Mouse (Mus musculus) MN1 (cell line): ENCODE measurements at regions not wholly inside any gene's neighbourhood (a gene's known extent, or its start where the extent isn't known, plus 50 kb on each side); places are given as distances from the start of the nearest gene placed in this dataset.

Source experiments
- DNase-seq: peaks from one replicate; pipeline ENCODE4 v3.0.0-alpha.2; 2016; ENCODE audit warnings: low spot score

GRCm38 (mm10) chr5:101295941-101296340 is 368.9 kb downstream of the Nkx6-1 start:
- no peak for DNase-seq

- no peak for DNase-seq
Observed at GRCm38 (mm10) chr5:101294031-101294430, 370.8 kb downstream of the Nkx6-1 start.

- no peak for DNase-seq
Observed at GRCm38 (mm10) chr5:101288358-101288757, 376.4 kb downstream of the Nkx6-1 start.

- no peak for DNase-seq
Observed at GRCm38 (mm10) chr5:101285941-101286340, 378.9 kb downstream of the Nkx6-1 start.

- no peak for DNase-seq
Observed at GRCm38 (mm10) chr5:101250474-101250873, 405.0 kb downstream of the Gpat3 start.

- DNase-seq = no peak
Observed at GRCm38 (mm10) chr5:101242651-101243050, 397.1 kb downstream of the Gpat3 start.

- no peak for DNase-seq
Observed at GRCm38 (mm10) chr5:101239298-101240118, 394.0 kb downstream of the Gpat3 start.

- DNase-seq = no peak
Observed at GRCm38 (mm10) chr5:101236163-101236693, 390.7 kb downstream of the Gpat3 start.

GRCm38 (mm10) chr5:101222390-101222789 is 376.9 kb downstream of the Gpat3 start:
- no peak for DNase-seq

GRCm38 (mm10) chr5:101218082-101218481 is 372.6 kb downstream of the Gpat3 start:
- DNase-seq = no peak

- DNase-seq = no peak
Observed at GRCm38 (mm10) chr5:101216837-101217571, 371.5 kb downstream of the Gpat3 start.

GRCm38 (mm10) chr5:101211974-101212373 is 366.5 kb downstream of the Gpat3 start:
- DNase-seq = no peak

GRCm38 (mm10) chr5:101208150-101208549 is 362.6 kb downstream of the Gpat3 start:
- no peak for DNase-seq

- no peak for DNase-seq
Observed at GRCm38 (mm10) chr5:101195501-101195900, 350.0 kb downstream of the Gpat3 start.

- no peak for DNase-seq
Observed at GRCm38 (mm10) chr5:101190976-101191375, 345.5 kb downstream of the Gpat3 start.

- no peak for DNase-seq
Observed at GRCm38 (mm10) chr5:101173183-101173582, 327.7 kb downstream of the Gpat3 start.

GRCm38 (mm10) chr5:101172782-101173181 is 327.3 kb downstream of the Gpat3 start:
- no peak for DNase-seq

GRCm38 (mm10) chr5:101169074-101169473 is 323.6 kb downstream of the Gpat3 start:
- no peak for DNase-seq

- DNase-seq = peak; percentile 7
Observed at GRCm38 (mm10) chr5:101163624-101164213, 318.2 kb downstream of the Gpat3 start.

- peak; percentile 7 for DNase-seq
Observed at GRCm38 (mm10) chr5:101163112-101163511, 317.6 kb downstream of the Gpat3 start.

GRCm38 (mm10) chr5:101157416-101157815 is 311.9 kb downstream of the Gpat3 start:
- no peak for DNase-seq

- DNase-seq = no peak
Observed at GRCm38 (mm10) chr5:101146345-101146744, 300.8 kb downstream of the Gpat3 start.
